Mouse (Mus musculus) megakaryocyte, embryonic 14.5 days (primary cell): ENCODE results near the gene Unc93a.
"Not testable (repeated sequence)": the region's sequence is repeated elsewhere in the genome, so short reads cannot be mapped to it uniquely, and the experiment has no call there.

Experiments
- FLI1 ChIP-seq: IDR thresholded peaks from 2 replicates; pipeline ENCODE4 v1.6.1; 2012; ENCODE audit warnings: low read length, inconsistent platforms, mixed read lengths
- GATA1 ChIP-seq: IDR thresholded peaks from 3 replicates; pipeline ENCODE4 v1.6.1; 2012; ENCODE audit warnings: mixed read lengths, low read length, inconsistent platforms, borderline replicate concordance

DNA sequence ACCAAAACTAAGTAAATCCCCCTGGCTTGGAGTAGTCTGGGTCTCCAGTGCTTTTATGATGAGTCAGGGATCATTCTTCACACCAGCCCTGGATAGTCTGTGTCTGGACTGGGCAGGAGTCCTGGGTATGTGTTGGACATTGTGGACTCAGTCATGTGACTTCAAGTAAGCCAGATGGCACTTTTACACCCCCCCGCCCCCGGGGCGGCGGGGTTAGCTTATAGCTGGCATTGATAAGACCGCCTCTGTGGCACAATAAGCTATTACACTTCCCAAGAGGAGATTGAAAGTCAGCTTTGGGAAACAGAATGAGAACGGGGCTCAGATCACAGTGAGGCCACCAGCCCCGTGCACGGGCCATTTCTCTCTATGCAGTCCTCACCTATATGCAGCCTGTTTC, 742 bp upstream of the Unc93a start:
- not testable (repeated sequence) for TF ChIP-seq GATA1, FLI1
